Mouse (Mus musculus) kidney, adult 2 months (tissue): ENCODE measurements at regions not wholly inside any gene's neighbourhood (a gene's known extent, or its start where the extent isn't known, plus 50 kb on each side); places are given as distances from the start of the nearest gene placed in this dataset.

Source experiments
- DNase-seq: peaks from one replicate; pipeline ENCODE4 v3.0.0; 2021
- H3K27ac ChIP-seq: fragments of 200-500 bp; 2 replicates; pipeline ENCODE4 v1.5.1; 2012; ENCODE audit warnings: low read depth, low read length, control low read depth, inconsistent platforms; ENCODE audit not compliant: insufficient read depth
- H3K27me3 ChIP-seq: fragments of 200-500 bp; replicated peaks from 2 replicates; pipeline ENCODE4 v1.6.1; 2012; ENCODE audit warnings: mild to moderate bottlenecking, moderate library complexity, low read length, inconsistent platforms; ENCODE audit not compliant: control insufficient read depth, insufficient read depth
- H3K36me3 ChIP-seq: fragments of 200-500 bp; 2 replicates; pipeline ENCODE4 v1.6.1; 2012; ENCODE audit warnings: mild to moderate bottlenecking, moderate library complexity, low read length, inconsistent platforms; ENCODE audit not compliant: control insufficient read depth, insufficient read depth
- H3K4me1 ChIP-seq: fragments of 200-500 bp; 2 replicates; pipeline ENCODE4 v1.6.1; 2011; ENCODE audit warnings: low read length; ENCODE audit not compliant: control insufficient read depth, insufficient read depth
- H3K4me3 ChIP-seq: fragments of 200-500 bp; 2 replicates; pipeline ENCODE4 v1.5.1; 2011; ENCODE audit warnings: mild to moderate bottlenecking, low read depth, low read length, control low read depth; ENCODE audit not compliant: insufficient read depth
- CTCF ChIP-seq: fragments of 200-500 bp; conservative IDR thresholded peaks from 2 replicates; pipeline ENCODE4 v1.5.1; 2011; ENCODE audit warnings: low read depth, mild to moderate bottlenecking, control low read depth, low read length, moderate library complexity, mixed read lengths; ENCODE audit not compliant: insufficient read depth, insufficient read length
- POLR2A ChIP-seq: fragments of 200-500 bp; IDR thresholded peaks from one replicate; pipeline ENCODE4 v1.6.1; 2011; ENCODE audit warnings: low read depth, low read length, control low read depth
- WGBS: fragments of 180-500 bp; shearing (Covaris S2); methylation state at CpG from one replicate; pipeline ENCODE4 v1.1.7; 2018; 5-methylcytosine and 5-hydroxymethylcytosine counted together

DNA sequence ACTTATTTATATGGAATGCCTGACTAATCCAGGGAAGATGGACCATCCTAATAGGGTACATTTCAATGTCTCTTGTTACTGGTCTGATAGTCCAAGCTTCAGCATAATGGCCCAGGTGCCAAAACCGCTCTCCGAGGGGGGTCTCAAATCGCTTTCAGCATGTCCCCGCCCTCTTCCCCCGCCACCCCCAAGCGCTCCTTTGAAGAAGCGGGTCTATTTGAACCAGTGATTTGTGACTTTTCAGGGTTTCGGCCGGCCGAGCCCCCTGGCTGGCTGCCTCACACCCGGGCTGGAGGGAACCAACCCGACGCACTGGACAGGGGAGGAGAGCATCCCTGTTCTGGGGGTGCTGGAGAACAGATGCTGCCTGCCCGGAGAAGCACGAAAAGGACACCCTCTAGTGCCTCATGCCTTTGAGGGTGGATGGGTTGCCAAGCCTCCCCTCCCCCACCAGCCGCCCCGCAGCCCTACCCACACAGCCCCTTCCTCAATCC is 90.1 kb downstream of the Foxb1 start:
- WGBS: 2% methylated on average over 17 of the region's 17 CpGs
- DNase-seq: no peak
- no peak for TF ChIP-seq POLR2A
- Histone ChIP-seq H3K27me3 (peaks cover 3% of the 10 kb centered on the region; the same call in 1 of the 2 replicates), H3K4me3 (no peak overlapping the region), H3K4me1 (no peaks in the 10 kb centered on the region), H3K36me3 (no peaks in the 10 kb centered on the region), H3K27ac (no peak overlapping the region)

DNA sequence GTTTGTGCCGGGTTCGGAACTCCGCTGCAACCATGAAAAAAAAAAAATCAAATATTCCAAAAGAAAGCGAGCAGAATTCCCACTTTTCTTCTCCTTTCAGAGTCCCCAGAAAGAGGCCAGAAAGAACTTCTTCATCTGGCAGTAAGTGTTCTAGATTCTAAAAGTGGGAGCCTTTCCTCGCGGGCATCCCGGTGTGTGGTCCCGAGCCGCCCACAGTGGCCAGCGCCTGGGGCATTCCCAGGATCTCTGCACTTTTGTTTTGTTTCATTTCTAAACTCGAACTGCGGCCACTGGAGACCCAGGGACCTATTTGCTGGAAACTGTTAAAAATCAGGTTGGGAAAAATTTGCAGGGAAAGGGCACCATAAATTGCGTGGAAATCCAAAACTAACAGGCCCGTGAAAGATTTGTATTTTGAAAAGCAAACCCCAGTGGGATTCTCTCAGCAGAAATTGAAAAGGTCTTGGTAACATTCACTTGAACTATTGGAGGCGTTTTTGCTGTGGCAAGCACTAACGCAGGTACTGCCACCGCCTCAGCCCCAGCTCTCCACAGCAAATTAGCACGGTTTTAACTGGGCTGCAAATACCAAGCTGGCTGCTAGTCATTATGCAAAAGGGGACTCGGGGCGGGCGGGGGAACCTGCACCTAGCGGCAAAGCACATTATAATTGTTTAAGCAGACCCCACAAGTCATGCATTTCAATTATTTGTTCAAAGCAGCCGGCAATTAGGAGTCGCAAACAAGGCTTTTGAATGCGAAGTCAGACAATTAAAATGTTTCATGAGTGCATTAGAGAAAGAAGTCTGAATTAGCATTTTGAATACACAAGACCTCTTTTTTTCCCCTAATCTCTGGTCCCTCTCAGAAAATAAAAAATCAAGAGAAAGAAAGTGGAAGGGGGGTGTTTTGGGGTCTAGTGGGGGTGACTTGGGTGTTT is 90.9 kb downstream of the Foxb1 start:
- Histone ChIP-seq H3K27ac (no peak overlapping the region), H3K4me3 (no peak overlapping the region), H3K36me3 (no peaks in the 10 kb centered on the region), H3K4me1 (no peaks in the 10 kb centered on the region), H3K27me3 (peaks cover 3% of the 10 kb centered on the region; the same call in 1 of the 2 replicates)
- 5% methylated on average over 25 of the region's 25 CpGs for WGBS
- TF ChIP-seq CTCF (no peak), POLR2A (no peak)
- no peak for DNase-seq

DNA sequence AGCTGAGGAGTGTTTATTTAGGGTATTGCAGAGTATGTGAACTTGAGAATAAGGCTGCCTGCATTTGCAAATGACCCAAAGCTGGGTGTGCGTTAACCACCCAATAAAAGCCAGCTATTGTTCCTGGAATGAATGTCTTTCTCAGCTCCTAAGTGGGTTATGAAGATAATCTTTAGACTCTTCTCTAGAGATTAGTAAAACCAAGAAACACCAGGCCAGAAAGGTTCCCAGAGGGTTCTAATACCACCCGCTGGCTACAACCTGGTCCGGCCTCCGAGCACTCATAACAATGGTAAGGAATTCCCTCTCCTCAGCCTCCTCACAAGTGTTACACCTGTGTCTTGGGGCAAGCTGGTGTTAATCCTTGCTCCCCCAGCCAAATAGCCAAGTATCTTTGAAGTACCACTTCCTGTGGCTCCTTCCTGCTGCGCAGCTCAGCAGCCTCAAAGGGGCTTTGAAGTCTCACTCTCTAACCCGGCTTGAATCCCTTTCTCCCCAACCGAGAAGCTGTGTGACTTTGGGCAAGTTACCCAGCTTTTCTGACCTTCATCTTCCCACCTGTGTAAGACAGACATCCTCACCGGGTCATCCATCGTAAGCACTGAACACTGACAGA is 92.2 kb downstream of the Foxb1 start:
- TF ChIP-seq POLR2A (no peak), CTCF (no peak)
- WGBS: 19% methylated on average over 9 of the region's 9 CpGs
- Histone ChIP-seq H3K36me3 (no peaks in the 10 kb centered on the region), H3K4me1 (no peaks in the 10 kb centered on the region), H3K27ac (no peak overlapping the region), H3K4me3 (no peak overlapping the region), H3K27me3 (0 out of 2 replicates have a peak, but pooled peaks cover 3% of the 10 kb centered on the region)
- DNase-seq: no peak

DNA sequence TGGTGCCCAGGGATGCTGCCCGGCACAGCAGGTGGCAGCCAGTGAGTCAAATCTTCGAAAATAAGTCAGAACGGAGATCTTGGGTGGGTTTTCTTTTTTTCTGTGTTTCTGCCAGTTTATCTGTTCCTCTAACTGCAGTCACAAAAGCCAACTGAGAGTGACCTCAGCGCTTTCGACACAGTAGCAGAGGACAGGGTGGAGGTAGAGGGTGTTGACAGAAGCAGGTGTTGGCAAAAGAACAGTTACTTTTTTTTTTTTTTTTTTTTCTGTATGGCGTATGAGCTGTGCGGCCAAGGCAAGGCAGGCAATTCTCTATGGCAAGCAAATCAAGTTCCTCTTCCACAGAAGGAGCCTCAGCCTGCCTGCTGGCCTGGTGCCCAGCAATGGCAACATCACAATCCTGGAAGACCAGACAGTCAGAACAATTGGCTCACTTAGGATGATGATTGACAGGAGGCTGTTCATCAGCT is 93.6 kb downstream of the Foxb1 start:
- Histone ChIP-seq H3K4me3 (no peak overlapping the region), H3K36me3 (no peaks in the 10 kb centered on the region), H3K27me3 (0 out of 2 replicates have a peak, but pooled peaks cover 3% of the 10 kb centered on the region), H3K4me1 (no peaks in the 10 kb centered on the region), H3K27ac (no peak overlapping the region)
- TF ChIP-seq POLR2A (no peak), CTCF (no peak)
- no peak for DNase-seq
- 75% methylated on average over 7 of the region's 7 CpGs for WGBS

DNA sequence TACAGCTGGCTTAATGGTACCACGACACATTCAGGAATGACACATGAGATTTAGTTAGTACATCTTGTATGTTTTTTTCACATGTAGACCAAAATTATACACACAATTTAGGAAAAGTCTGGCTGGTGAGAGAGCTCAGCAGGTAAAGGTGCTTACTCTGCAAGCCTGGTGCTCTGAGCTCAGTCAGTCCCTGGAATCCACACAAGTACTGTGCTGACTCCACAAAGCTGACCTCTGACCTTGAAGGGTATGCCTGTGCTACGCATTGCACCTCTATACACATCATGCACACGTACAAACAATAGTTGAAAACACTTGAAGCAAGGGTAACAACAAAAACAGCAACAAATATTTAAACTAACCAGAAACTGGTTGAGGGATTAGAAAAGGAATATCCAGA is 96.5 kb downstream of the Foxb1 start:
- no peaks in the 10 kb centered on the region for H3K36me3 ChIP-seq
- no peak for DNase-seq
- H3K27me3 ChIP-seq: no peaks in the 10 kb centered on the region
- H3K4me3 ChIP-seq: no peak overlapping the region
- WGBS: 80% methylated on average over 3 of the region's 3 CpGs
- no peak overlapping the region for H3K27ac ChIP-seq
- H3K4me1 ChIP-seq: no peaks in the 10 kb centered on the region
- TF ChIP-seq CTCF: no peak
- no peak for TF ChIP-seq POLR2A

DNA sequence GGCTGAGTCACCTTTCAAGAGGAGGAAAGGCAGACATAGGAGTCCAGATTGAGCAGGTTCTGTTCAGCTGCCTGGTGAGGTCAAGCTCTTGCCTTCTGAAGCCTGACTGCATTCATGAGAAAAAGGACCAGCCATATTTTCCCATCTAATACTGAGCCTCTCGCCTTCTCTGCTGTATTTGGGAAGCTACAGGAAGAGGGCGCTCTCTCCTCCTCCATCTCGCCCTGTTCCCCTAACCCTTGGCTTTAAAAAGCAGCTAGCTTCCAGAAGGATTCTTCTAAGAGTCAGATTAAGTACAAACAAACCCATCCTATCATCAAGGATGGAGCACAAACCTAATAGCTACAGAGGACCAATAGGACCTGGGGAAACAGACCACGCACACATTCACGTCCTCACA is 98.3 kb downstream of the Foxb1 start:
- DNase-seq: no peak
- Histone ChIP-seq H3K4me3 (no peak overlapping the region), H3K27ac (no peak overlapping the region), H3K27me3 (no peaks in the 10 kb centered on the region), H3K4me1 (no peaks in the 10 kb centered on the region), H3K36me3 (no peaks in the 10 kb centered on the region)
- TF ChIP-seq POLR2A (no peak), CTCF (peak; percentile 40; the same call in 1 of the 2 replicates)
- WGBS: 43% methylated on average over 5 of the region's 5 CpGs

DNA sequence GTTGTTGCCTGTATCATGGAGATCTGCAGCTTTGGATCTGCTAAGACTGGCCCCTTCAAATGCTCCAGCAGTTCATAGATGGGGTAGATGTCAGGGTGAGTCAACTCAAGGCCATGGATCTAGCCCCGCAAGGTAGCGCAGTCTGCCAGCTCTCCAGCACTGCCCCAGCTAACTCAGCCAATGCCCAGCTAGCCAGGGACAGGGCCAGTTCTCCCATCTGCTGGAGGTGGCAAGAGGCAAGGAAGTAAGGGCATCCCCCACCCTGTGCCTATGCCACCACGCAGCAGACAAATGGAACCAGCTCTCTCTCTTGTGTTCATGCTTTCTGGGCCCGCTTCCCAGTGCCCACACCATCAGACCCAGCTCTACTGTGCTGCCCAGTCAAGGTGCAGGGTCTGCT is 102.5 kb downstream of the Foxb1 start:
- WGBS: 88% methylated on average over 4 of the region's 4 CpGs
- TF ChIP-seq POLR2A: no peak
- TF ChIP-seq CTCF: no peak
- Histone ChIP-seq H3K4me3 (no peak overlapping the region), H3K36me3 (no peaks in the 10 kb centered on the region), H3K27me3 (no peaks in the 10 kb centered on the region), H3K27ac (no peak overlapping the region), H3K4me1 (no peaks in the 10 kb centered on the region)
- DNase-seq: no peak
